Mouse (Mus musculus) ES-E14 (cell line): ENCODE data around the gene Trpm3.

ENCODE experiments used
- CHD2 ChIP-seq: IDR thresholded peaks from 2 replicates; pipeline ENCODE4 v1.6.1; 2014; ENCODE audit warnings: mild to moderate bottlenecking, low read depth, low read length, inconsistent platforms
- MAFK ChIP-seq: IDR thresholded peaks from 2 replicates; pipeline ENCODE4 v1.6.1; 2014; ENCODE audit warnings: mild to moderate bottlenecking, low read depth, low read length, inconsistent platforms; ENCODE audit not compliant: insufficient read depth
- ZNF384 ChIP-seq: IDR thresholded peaks from 2 replicates; pipeline ENCODE4 v1.6.1; 2012; ENCODE audit warnings: low read depth, low read length, inconsistent platforms

GRCm38 (mm10) chr19:22327226-22327625 lies 188.4 kb downstream of the Trpm3 start:
- TF ChIP-seq CHD2 (no peak), ZNF384 (no peak), MAFK (no peak)
